Mouse (Mus musculus) heart, postnatal 14 days (tissue): ENCODE data around the gene Gm28038. TPM values are rescaled to one million over a fixed set of nuclear protein-coding genes. Genes with fewer than 3 reads are reported as not detected.

Experiments
- DNase-seq, 2 experiments: peaks; one replicate each; pipeline ENCODE4 v3.0.0; 2021 to 2022
- intact Hi-C: fragments of 180-260 bp; cut with DNase I; formaldehyde crosslinking; loops from one replicate; pipeline ENCODE4 v1.15.1; 2025
- total RNA-seq, 2 experiments: library from RNA; stranded (reverse); gene quantifications; 2 replicates each; pipeline ENCODE4 v1.2.3; 2021

Gene Gm28038
- total RNA-seq, 2 experiments from 2014 or later, result 2.2 TPM; not detected in 1

- intact Hi-C loops, result no loop called here
- DNase-seq, result no peak
These were observed 56.3 kb downstream of the Gm28038 start for GRCm38 (mm10) chr2:30337179-30337578.

- DNase-seq, result no peak
- intact Hi-C loops, result no loop called here
These were observed 61.2 kb downstream of the Gm28038 start for GRCm38 (mm10) chr2:30342061-30342460.

GRCm38 (mm10) chr2:30342544-30342943 lies 61.7 kb downstream of the Gm28038 start:
- no peak for DNase-seq
- intact Hi-C loops, result no loop called here

DNA sequence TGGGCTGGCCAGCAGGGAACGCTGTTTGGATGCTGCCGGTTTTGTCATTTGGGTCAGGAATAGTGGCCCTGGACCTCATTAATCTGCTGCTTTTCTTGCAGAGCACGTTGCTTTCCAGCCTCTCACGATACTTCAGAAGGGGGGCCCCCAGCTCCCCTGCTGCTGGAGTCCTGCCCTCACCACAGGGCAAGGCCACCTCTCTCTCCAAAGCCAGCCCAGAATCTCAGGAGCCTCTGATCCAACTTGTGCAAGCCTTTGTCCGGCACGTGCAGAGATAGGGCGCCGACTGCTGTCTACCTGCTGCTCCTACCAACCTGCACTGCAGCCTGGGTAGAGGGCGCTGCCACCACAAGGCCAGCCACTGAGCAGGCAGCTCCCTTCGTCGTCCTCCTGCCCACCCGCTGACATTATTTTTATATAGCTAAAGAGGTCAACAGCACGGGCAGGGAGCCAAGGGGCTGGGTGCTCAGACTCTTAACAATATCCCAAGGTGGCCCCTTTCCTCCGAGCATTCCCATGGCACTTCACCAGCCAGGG lies 62.8 kb downstream of the Gm28038 start:
- intact Hi-C loops, result no loop called here
- peak; percentile 52 to 69 for DNase-seq

DNA sequence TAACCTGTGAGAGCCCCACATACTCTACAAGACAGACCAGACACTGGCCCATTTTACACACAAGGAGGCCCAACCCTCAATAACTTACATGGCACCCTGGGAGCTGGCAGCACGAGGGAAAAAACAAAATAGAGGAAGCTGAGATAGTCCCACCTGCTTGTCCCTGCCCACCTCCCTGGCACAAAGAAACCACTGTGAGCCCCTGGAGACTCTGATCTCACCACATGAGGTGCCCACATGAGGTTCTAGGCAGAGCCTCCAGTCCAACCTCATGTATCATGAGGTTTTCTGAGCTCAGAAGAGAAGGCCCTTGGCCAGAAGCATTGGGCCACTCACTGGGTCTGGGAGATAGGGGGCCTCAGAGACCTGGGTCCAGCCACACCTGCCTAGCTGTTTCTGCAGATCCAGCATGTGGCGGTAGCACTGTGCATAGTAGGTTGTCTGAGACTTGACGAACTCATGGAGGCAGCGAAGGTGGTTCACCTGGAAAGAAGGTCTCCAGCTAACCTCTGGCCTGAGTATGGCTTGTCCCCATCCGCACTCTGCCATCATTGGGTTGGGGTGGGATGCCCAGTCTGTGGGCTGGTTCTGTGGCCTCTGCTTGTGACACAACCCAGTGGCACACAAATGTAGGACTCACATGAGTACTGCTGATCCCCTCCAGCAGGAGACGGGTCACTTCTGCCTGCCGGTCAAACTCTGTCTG lies 65.3 kb downstream of the Gm28038 start:
- DNase-seq, result no peak
- intact Hi-C loops, result no loop called here

GRCm38 (mm10) chr2:30349196-30349595 lies 68.4 kb downstream of the Gm28038 start:
- intact Hi-C loops, result no loop called here
- no peak for DNase-seq

Other genes with a start within 250 kb of the Gm28038 start
- gene Wdr34, start 232.2 kb upstream of the Gm28038 start, total RNA-seq, result 1 to 10 TPM; 7.2 TPM
- gene Set, start 223.7 kb upstream of the Gm28038 start, total RNA-seq, result 10 to 100 TPM; 93.9 to 97.0 TPM
- 10 to 100 TPM; 10.3 to 12.2 TPM for gene Pkn3, start 203.4 kb upstream of the Gm28038 start, total RNA-seq
- gene Zdhhc12, start 187.4 kb upstream of the Gm28038 start, total RNA-seq, result 1 to 10 TPM; 5.2 to 5.6 TPM
- gene Zer1, start 156.5 kb upstream of the Gm28038 start, total RNA-seq, result 10 to 100 TPM; 25.1 to 27.7 TPM
- 10 to 100 TPM; 18.8 to 19.6 TPM for gene Tbc1d13, start 147.3 kb upstream of the Gm28038 start, total RNA-seq
- 10 to 100 TPM; 74.1 to 78.0 TPM for gene Endog, start 109.5 kb upstream of the Gm28038 start, total RNA-seq
- 1 to 10 TPM; 5.9 to 6.3 TPM for gene Spout1, start 102.6 kb upstream of the Gm28038 start, total RNA-seq
- gene Kyat1, start 75.2 kb upstream of the Gm28038 start, total RNA-seq, result 10 to 100 TPM; 48.4 to 49.2 TPM
- gene Lrrc8a, start 43.3 kb upstream of the Gm28038 start, total RNA-seq, result 10 to 100 TPM; 90.1 to 90.5 TPM
- 1 to 10 TPM; 4.1 to 4.6 TPM for gene Gm28035, start 40.5 kb upstream of the Gm28038 start, total RNA-seq
- gene Phyhd1, start 14.8 kb upstream of the Gm28038 start, total RNA-seq, result 10 to 100 TPM; 50.1 to 66.9 TPM
- 10 to 100 TPM; 24.5 to 24.7 TPM for gene Dolk, start 5.3 kb downstream of the Gm28038 start, total RNA-seq
- gene Nup188, start 5.4 kb downstream of the Gm28038 start, total RNA-seq, result 10 to 100 TPM; 20.9 to 22.1 TPM
- gene Sh3glb2, start 78.3 kb downstream of the Gm28038 start, total RNA-seq, result 10 to 100 TPM; 50.6 to 56.2 TPM
- 10 to 100 TPM; 74.7 to 80.0 TPM for gene Miga2, start 83.2 kb downstream of the Gm28038 start, total RNA-seq
- gene Dolpp1, start 111.2 kb downstream of the Gm28038 start, total RNA-seq, result 10 to 100 TPM; 11.4 to 12.1 TPM
- 100 to 1,000 TPM; 441 to 477 TPM for gene Crat, start 134.8 kb downstream of the Gm28038 start, total RNA-seq
- 100 to 1,000 TPM in 1 of 2 experiments, 10 to 100 TPM in 1; 99.1 to 109 TPM for gene Ptpa, start 135.0 kb downstream of the Gm28038 start, total RNA-seq
- gene Ier5l, start 193.2 kb downstream of the Gm28038 start, total RNA-seq, result 1 to 10 TPM; 5.8 to 6.3 TPM